Mouse (Mus musculus): ENCODE results near the gene Klk1b5. TPM values are rescaled to one million over a fixed set of nuclear protein-coding genes. Genes with fewer than 3 reads are reported as not detected.
"Not testable (repeated sequence)": the region's sequence is repeated elsewhere in the genome, so short reads cannot be mapped to it uniquely, and the experiment has no call there.

Klk1b5 gene
- total RNA-seq (2021), result not detected
- long read RNA-seq, experiment 1, result 0 reads
- long read RNA-seq, experiment 2, result 0 reads

DNA sequence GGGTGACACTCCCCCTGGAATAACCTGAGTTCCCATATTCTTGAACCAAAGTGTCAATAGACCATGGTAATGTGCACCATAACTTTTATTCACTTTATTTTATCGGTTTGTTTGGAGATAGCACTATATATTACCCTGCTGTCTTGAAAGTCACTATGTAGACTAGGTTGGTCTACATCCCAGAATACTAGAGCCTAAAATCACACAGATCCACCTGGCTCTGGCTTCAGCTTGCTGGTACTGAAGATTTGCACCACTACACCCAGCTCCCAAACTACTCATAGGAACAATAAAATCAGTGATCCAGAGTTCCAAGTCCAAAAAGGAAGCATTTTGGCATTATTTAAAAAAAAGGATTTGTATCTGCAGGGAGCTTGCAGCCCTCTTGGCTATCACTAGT is at the start of gene Klk1b5:
Gene Klk1b5, plus strand, starts transcription at position 301 of the 400 bp plus-strand sequence.
- no peak for DNase-seq (ENCODE audit: low spot score in 2 of 2)
- Histone ChIP-seq H3K27ac (no peak within 1 kb of the TSS), H3K4me3 (no peak within 1 kb of the TSS)
- no peak for TF ChIP-seq CTCF (conservative IDR thresholded peaks at IDR 0.05)

DNA sequence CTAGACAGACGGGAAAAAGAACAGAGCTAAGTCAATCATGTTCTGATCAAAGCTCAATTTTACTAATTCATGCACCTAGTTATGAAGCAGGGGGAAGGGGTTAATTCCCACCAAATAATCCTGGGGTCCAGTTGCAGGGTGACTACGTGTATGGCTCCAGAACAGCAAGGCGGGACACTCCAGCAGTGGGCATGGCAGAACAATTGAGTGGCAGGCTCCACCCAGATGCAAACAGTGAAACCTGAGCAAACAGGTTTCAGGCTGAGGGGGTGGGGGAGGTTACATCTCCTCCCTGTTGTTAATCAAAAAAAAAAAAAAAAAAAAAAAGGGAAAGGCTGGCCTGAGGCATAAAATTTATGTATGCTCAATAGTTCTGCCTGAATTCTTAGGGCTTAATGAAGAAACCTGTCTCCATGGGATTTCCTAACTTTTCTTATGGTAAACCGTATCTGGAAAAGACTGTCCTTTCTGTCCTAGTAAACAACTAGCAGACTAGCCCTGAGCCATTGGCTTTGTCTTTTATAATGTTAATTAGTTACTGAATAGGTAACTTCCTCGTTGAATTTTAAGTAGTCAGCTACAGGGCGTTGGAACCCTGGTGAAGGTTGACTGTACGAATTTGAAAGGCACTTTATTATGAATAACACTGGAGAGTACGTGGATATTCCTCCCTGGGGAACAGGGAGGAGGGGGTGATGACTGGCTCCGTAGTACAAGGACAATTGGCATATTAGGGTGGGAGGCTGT is 36.3 kb upstream of the Klk1b5 start:
- TF ChIP-seq CTCF (conservative IDR thresholded peaks at IDR 0.05), result no peak
- H3K4me3 ChIP-seq, result no peak overlapping the region
- H3K27ac ChIP-seq, result no peak overlapping the region
- no peak for DNase-seq (ENCODE audit: low spot score in 2 of 2)

GRCm38 (mm10) chr7:44186516-44186915 is 29.2 kb upstream of the Klk1b5 start:
- not testable (repeated sequence) for H3K27ac ChIP-seq; DNase-seq (ENCODE audit: low spot score in 2 of 2); H3K4me3 ChIP-seq

- H3K27ac ChIP-seq; DNase-seq (ENCODE audit: low spot score in 2 of 2); H3K4me3 ChIP-seq: not testable (repeated sequence)
Observed at GRCm38 (mm10) chr7:44187936-44188335, 27.8 kb upstream of the Klk1b5 start, which contains the start of gene Klk1b24. Gene Klk1b24 (plus strand): TSS chr7:44188236.

DNA sequence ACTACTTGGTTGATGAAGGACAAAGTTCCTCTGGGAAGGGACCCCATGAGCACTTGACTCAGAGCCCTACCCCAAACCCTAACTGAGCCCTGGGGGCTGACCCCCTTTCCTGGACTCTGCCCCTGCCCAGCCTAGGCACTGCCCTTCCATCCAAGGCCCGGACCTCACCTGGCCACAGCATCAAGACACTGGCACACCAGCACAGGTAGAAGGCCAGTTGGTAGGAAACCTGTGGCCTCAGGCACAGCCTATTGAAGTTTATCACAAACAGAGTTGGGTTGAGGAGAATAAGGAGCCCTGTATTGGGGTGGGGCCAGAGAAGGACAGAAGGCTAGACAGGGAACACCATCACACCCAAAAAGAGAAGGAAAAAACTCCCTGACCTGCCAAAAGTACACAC is 22.3 kb upstream of the Klk1b5 start:
- DNase-seq (ENCODE audit: low spot score in 2 of 2); H3K27ac ChIP-seq; H3K4me3 ChIP-seq: not testable (repeated sequence)

GRCm38 (mm10) chr7:44197891-44198290 is 17.9 kb upstream of the Klk1b5 start, which contains the start of gene Klk1b3:
Gene Klk1b3 (plus strand): TSS chr7:44198191.
- H3K4me3 ChIP-seq, result no peak within 1 kb of the TSS
- DNase-seq (ENCODE audit: low spot score in 2 of 2), result no peak
- no peak within 1 kb of the TSS for H3K27ac ChIP-seq
- TF ChIP-seq CTCF (conservative IDR thresholded peaks at IDR 0.05), result no peak

GRCm38 (mm10) chr7:44207135-44207534 is 8.6 kb upstream of the Klk1b5 start, which contains the start of gene Klk1b4:
Gene Klk1b4 (plus strand): TSS chr7:44207435.
- not testable (repeated sequence) for DNase-seq (ENCODE audit: low spot score in 2 of 2); H3K4me3 ChIP-seq; H3K27ac ChIP-seq

DNA sequence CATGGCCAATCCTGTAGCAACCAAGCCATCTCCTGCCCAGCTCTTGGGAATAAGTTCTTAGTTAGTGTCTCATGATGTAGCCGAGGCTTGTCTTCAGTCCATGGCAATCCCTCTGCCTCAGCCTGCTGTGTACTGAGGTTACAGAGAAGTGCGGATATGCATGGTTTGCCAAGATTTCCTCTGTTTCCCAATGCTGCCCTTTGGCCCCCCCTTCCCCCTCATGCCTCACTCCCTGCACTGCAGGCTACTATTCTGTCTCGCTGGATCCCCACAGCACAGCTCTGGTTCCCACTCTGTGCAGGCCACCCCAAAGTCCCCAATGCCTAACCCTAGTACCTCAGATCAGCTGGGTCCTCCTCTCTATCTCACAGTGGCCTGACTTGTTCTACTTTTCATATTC is 7.4 kb upstream of the Klk1b5 start:
- no peak for DNase-seq (ENCODE audit: low spot score in 2 of 2)
- no peak overlapping the region for H3K27ac ChIP-seq
- TF ChIP-seq CTCF (conservative IDR thresholded peaks at IDR 0.05), result no peak
- H3K4me3 ChIP-seq, result no peak overlapping the region

DNA sequence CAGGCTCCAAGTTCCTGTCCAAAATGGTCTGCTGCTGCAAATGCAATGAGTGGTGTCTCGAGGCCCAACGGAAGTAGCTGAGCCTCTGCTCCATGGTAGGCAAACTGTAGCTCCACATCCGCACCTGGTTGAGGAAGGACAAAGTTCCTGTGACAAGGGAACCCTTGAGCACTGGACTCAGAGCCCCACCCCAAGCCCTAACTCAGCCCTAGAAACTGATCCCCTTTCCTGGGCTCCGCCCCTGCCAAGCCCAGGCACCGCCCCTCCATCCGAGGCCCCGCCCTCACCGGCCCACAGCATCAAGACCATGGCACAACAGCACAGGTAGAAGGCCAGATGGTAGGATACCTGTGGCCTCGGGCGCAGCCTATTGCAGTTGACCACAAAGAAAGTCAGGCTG is 5.9 kb downstream of the Klk1b5 start:
- not testable (repeated sequence) for DNase-seq (ENCODE audit: low spot score in 2 of 2); H3K27ac ChIP-seq

DNA sequence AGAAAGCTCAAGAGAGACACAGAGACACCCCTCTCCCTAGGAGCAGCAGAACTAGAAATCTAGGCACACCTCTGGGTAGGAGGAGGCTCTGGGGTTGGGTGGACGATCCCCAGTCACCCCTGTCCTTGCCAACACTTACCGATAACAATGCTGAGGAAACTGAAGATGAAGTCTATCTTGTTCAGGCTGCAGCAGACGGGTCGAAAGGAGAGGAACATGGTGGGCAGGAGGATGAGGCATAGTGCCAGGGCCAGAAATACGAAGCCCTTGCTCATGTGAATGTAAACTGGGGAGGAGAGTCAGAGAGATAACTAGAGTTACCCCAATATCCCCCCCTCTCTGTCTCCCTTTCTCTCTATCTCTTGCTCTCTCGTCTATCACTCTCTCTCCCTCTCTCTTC is 6.6 kb downstream of the Klk1b5 start:
- H3K4me3 ChIP-seq; DNase-seq (ENCODE audit: low spot score in 2 of 2); H3K27ac ChIP-seq: not testable (repeated sequence)

More for the DNA sequence above, 5.9 kb downstream of the Klk1b5 start:
- H3K4me3 ChIP-seq, result not testable (repeated sequence)

GRCm38 (mm10) chr7:44225076-44225475 is 9.3 kb downstream of the Klk1b5 start, which contains the start of gene Klk1:
Gene Klk1 (plus strand): TSS chr7:44225360.
- H3K4me3 ChIP-seq, result no peak within 1 kb of the TSS
- no peak for DNase-seq (ENCODE audit: low spot score in 2 of 2)
- no peak for TF ChIP-seq CTCF (conservative IDR thresholded peaks at IDR 0.05)
- no peak within 1 kb of the TSS for H3K27ac ChIP-seq

- Histone ChIP-seq H3K27ac (no peak within 1 kb of the TSS), H3K4me3 (no peak within 1 kb of the TSS)
- no peak for DNase-seq (ENCODE audit: low spot score in 2 of 2)
- no peak for TF ChIP-seq CTCF (conservative IDR thresholded peaks at IDR 0.05)
Observed at GRCm38 (mm10) chr7:44235909-44236308, 20.2 kb downstream of the Klk1b5 start, which contains the start of gene Gm36864. Gene Gm36864 (plus strand): TSS chr7:44236177.

- TF ChIP-seq CTCF (conservative IDR thresholded peaks at IDR 0.05), result no peak
- Histone ChIP-seq H3K4me3 (no peak overlapping the region), H3K27ac (no peak overlapping the region)
- DNase-seq (ENCODE audit: low spot score in 2 of 2), result no peak
Observed at GRCm38 (mm10) chr7:44239913-44240312, 24.2 kb downstream of the Klk1b5 start.

DNA sequence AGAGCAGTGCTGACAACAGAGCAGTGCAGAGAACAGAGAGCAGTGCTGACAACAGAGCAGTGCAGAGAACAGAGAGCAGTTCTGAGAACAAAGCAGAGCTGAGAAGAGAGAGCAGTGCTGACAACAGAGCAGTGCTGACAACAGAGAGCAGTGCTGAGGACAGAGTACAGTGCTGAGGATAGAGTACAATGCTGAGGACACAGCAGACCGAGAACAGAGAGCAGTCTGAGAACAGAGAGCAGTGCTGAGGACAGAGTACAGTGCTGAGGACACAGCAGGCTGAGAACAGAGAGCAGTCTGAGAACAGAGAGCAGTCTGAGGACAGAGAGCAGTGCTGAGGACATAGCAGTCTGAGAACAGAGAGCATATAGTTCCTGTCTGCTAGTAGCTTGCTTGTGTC is 25.0 kb downstream of the Klk1b5 start:
- TF ChIP-seq CTCF (conservative IDR thresholded peaks at IDR 0.05), result no peak
- H3K27ac ChIP-seq, result no peak overlapping the region
- DNase-seq (ENCODE audit: low spot score in 2 of 2), result no peak
- H3K4me3 ChIP-seq, result no peak overlapping the region
